Mouse (Mus musculus): ENCODE measurements at regions not wholly inside any gene's neighbourhood (a gene's known extent, or its start where the extent isn't known, plus 50 kb on each side); places are given as distances from the start of the nearest gene placed in this dataset.
A peak's percentile ranks its signal among the peaks of the same experiment; 100 is the strongest.

- DNase-seq, result no peak
Measured at GRCm38 (mm10) chr16:49278478-49278877, 221.2 kb downstream of the Myh15 start.

GRCm38 (mm10) chr16:49288096-49288714, 230.9 kb downstream of the Myh15 start:
- DNase-seq, result no peak

- DNase-seq, result peak; percentile 76
Measured at GRCm38 (mm10) chr16:49289200-49290079, 232.2 kb downstream of the Myh15 start.

GRCm38 (mm10) chr16:49303612-49304307, 246.5 kb downstream of the Myh15 start:
- DNase-seq, result no peak

- DNase-seq, result no peak
Measured at GRCm38 (mm10) chr16:49304354-49304753, 247.1 kb downstream of the Myh15 start.

GRCm38 (mm10) chr16:49317061-49317460, 259.8 kb downstream of the Myh15 start:
- no peak for DNase-seq

- no peak for DNase-seq
Measured at GRCm38 (mm10) chr16:49319047-49319678, 261.9 kb downstream of the Myh15 start.

GRCm38 (mm10) chr16:49319774-49320173, 262.5 kb downstream of the Myh15 start:
- DNase-seq, result no peak

GRCm38 (mm10) chr16:49321951-49322350, 264.7 kb downstream of the Myh15 start:
- no peak for DNase-seq

- DNase-seq, result no peak
Measured at GRCm38 (mm10) chr16:49330725-49331386, 273.6 kb downstream of the Myh15 start.

GRCm38 (mm10) chr16:49332107-49332722, 274.9 kb downstream of the Myh15 start:
- DNase-seq, result no peak

- no peak for DNase-seq
Measured at GRCm38 (mm10) chr16:49335916-49336315, 278.6 kb downstream of the Myh15 start.

- no peak for DNase-seq
Measured at GRCm38 (mm10) chr16:49337948-49338347, 280.7 kb downstream of the Myh15 start.

GRCm38 (mm10) chr16:49358404-49358803, 301.1 kb downstream of the Myh15 start:
- no peak for DNase-seq

GRCm38 (mm10) chr16:49361731-49362130, 304.4 kb downstream of the Myh15 start:
- DNase-seq, result no peak

- DNase-seq, result no peak
Measured at GRCm38 (mm10) chr16:49369450-49369849, 312.2 kb downstream of the Myh15 start.

- DNase-seq, result no peak
Measured at GRCm38 (mm10) chr16:49375108-49375507, 317.8 kb downstream of the Myh15 start.

GRCm38 (mm10) chr16:49378917-49379473, 320.0 kb upstream of the Ift57 start:
- no peak for DNase-seq

- no peak for DNase-seq
Measured at GRCm38 (mm10) chr16:49388135-49388534, 310.9 kb upstream of the Ift57 start.

- DNase-seq, result no peak
Measured at GRCm38 (mm10) chr16:49407956-49408795, 290.9 kb upstream of the Ift57 start.

- DNase-seq, result no peak
Measured at GRCm38 (mm10) chr16:49409235-49409634, 289.8 kb upstream of the Ift57 start.

All from right cerebral cortex, postnatal 25 days (tissue).